In the genomic region with DNA sequence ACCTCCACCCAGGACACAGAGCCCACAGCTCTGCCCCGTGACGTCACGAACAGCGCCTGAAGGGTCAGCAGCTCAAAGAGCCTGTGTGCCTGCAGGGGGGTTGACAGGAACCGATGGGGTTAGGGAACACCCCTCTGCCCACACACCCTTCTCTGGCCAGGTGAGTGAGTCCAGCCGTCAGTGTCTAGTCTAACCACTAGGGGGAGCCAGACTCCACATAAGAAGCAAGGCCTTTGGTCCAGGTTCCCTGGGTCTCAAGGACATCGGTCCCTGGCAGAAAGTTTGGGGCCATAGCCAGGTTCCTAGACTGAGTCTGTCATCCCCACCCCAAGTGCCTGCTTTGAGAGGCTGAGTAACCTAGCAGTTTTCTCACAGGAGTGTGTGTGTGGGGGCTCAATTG, we compare ENCODE assay signal across 9 mouse cellular contexts. TPM values are rescaled to one million over a fixed set of nuclear protein-coding genes. Genes with fewer than 3 reads are reported as not detected.
A peak's percentile ranks its signal among the peaks of the same experiment; 100 is the strongest.
DNase-seq lines count a peak whose midpoint lies in the region; ATAC-seq and TF ChIP-seq lines count a peak whose summit lies in the region.
"Had no signal": no experiment of that assay in that cellular context is flagged by ENCODE, and none has a peak within 500 bp of the region (broad histone marks: within the 10 kb centered on the region; RNA-seq: fewer than 3 reads in every experiment).

No protein-coding gene starts in this region.

- TF ChIP-seq CTCF in spleen, adult 2 months (IDR thresholded peaks at IDR 0.05; ENCODE audit: extremely low read depth, insufficient read depth, insufficient read length, insufficient replicate concordance) = peak; percentile 86; the same call in 1 of the 2 replicates

- DNase-seq in left cerebral cortex, adult 18-20 months (ENCODE audit: low spot score in 2 of 2) = peak; percentile 33 to 37
- no peak for DNase-seq in left cerebral cortex, postnatal 10 days (ENCODE audit: extremely low spot score in 1 of 2, low spot score in 2 of 2)
- DNase-seq in NIH3T3 (ENCODE audit: low read depth) = peak; percentile 78
- DNase-seq in spleen, adult 2 months (ENCODE audit: low read depth in 1 of 2, low spot score in 2 of 2) = peak; percentile 35 to 40
- no peak for DNase-seq in right cerebral cortex, postnatal 4 days

- H3K27ac ChIP-seq in lung, embryonic 16.5 days (ENCODE audit: low read length) = no peak overlapping the region
- no peak overlapping the region for H3K27ac ChIP-seq in spleen, adult 2 months (ENCODE audit: insufficient read depth, low read length)
- H3K27ac ChIP-seq: heart, embryonic 13.5 days had no signal

- no peaks in the 10 kb centered on the region for H3K9me3 ChIP-seq in lung, embryonic 16.5 days (ENCODE audit: control insufficient read depth, low read length)
- H3K9me3 ChIP-seq: heart, embryonic 13.5 days had no signal

- peak; percentile 67 for ATAC-seq in common myeloid progenitor, adult 5-6 weeks (replicated peaks; ENCODE audit: low read depth, poor library complexity, severe bottlenecking)
- peak; percentile 28 for ATAC-seq in inflammation-experienced regulatory T-cells, adult 6 months
- ATAC-seq in lung, embryonic 16.5 days (ENCODE audit: low read depth) = peak; percentile 21; the same call in 1 of the 2 replicates

- WGBS in lung, embryonic 16.5 days = under 1% methylated on average over 7 of the region's 7 CpGs
- WGBS in spleen, adult 2 months = 3% methylated on average over 7 of the region's 7 CpGs

- no peaks in the 10 kb centered on the region for H3K36me3 ChIP-seq in lung, embryonic 16.5 days (ENCODE audit: control insufficient read depth, insufficient read depth, low read length)
- no peaks in the 10 kb centered on the region for H3K36me3 ChIP-seq in spleen, adult 2 months (ENCODE audit: control insufficient read depth, insufficient read depth, low read length)
- H3K36me3 ChIP-seq: heart, embryonic 13.5 days had no signal

- peaks cover 27% of the 10 kb centered on the region for H3K27me3 ChIP-seq in lung, embryonic 16.5 days (ENCODE audit: control insufficient read depth, insufficient read depth, low read depth, low read length)
- H3K27me3 ChIP-seq in spleen, adult 2 months (ENCODE audit: control insufficient read depth, insufficient read depth, low read length) = peaks cover 5% of the 10 kb centered on the region; the same call in 1 of the 2 replicates

- intact Hi-C loops in left cerebral cortex, postnatal 10 days (cut with DNase I) = loop anchor here (5.0 kb wide), 2 partner anchors 192 to 462 kb away; a partner anchor contains a TSS

- H3K9ac ChIP-seq in lung, embryonic 16.5 days (ENCODE audit: low read length) = no peak overlapping the region
- H3K9ac ChIP-seq: heart, embryonic 13.5 days had no signal

- H3K4me3 ChIP-seq in lung, embryonic 16.5 days (ENCODE audit: low read length) = no peak overlapping the region
- H3K4me3 ChIP-seq in spleen, adult 2 months (ENCODE audit: extremely low read depth, insufficient read depth, insufficient read length) = no peak overlapping the region
- H3K4me3 ChIP-seq: heart, embryonic 13.5 days had no signal

- no peak for TF ChIP-seq POLR2A in spleen, adult 2 months (IDR thresholded peaks at IDR 0.05; ENCODE audit: low read depth, low read length)

- H3K4me2 ChIP-seq in lung, embryonic 16.5 days (ENCODE audit: low read depth, low read length) = no peak overlapping the region
- H3K4me2 ChIP-seq: heart, embryonic 13.5 days had no signal

- H3K4me1 ChIP-seq in lung, embryonic 16.5 days (replicated peaks; ENCODE audit: control insufficient read depth, insufficient read depth, low read length) = peaks cover 11% of the 10 kb centered on the region; the same call in 1 of the 2 replicates
- H3K4me1 ChIP-seq in spleen, adult 2 months (ENCODE audit: control insufficient read depth, insufficient read depth, insufficient read length) = peaks cover 4% of the 10 kb centered on the region; the same call in 1 of the 2 replicates

RNA-seq across cellular contexts. Expression of a gene that starts 13.2 kb away (rescaled TPM):
- total RNA-seq in left cerebral cortex, adult 18-20 months (2021) = not detected
- not detected for total RNA-seq in left cerebral cortex, postnatal 10 days (2021)
- not detected in 2 replicates for total RNA-seq in common myeloid progenitor, adult 5-6 weeks (2017)
- not detected for polyA plus RNA-seq in inflammation-experienced regulatory T-cells, adult 6 months (2017; shearing (Covaris generic))
- polyA plus RNA-seq in lung, embryonic 16.5 days (2015; fragmentation: Nextera tagmentation; extraction: Ambion mirVana) = 0.24 and 0.28 TPM in 2 replicates
- 0.32 TPM in 1 of 2 replicates, not detected in the other for polyA plus RNA-seq in spleen, adult 2 months (2012; rRNA removed)
- polyA plus RNA-seq: heart, embryonic 13.5 days had no signal

RNA-seq across cellular contexts. Expression of a gene that starts 17.3 kb away (rescaled TPM):
- 1 to 10 TPM; 4.2 to 4.3 TPM for total RNA-seq in left cerebral cortex, adult 18-20 months (2021)
- total RNA-seq in left cerebral cortex, postnatal 10 days (2021) = 10 to 100 TPM; 10.8 to 12.1 TPM
- total RNA-seq in common myeloid progenitor, adult 5-6 weeks (2017) = not detected in 2 replicates
- not detected for polyA plus RNA-seq in inflammation-experienced regulatory T-cells, adult 6 months (2017; shearing (Covaris generic))
- 3.3 and 3.6 TPM in 2 replicates for polyA plus RNA-seq in lung, embryonic 16.5 days (2015; fragmentation: Nextera tagmentation; extraction: Ambion mirVana)
- 0.22 and 0.34 TPM in 2 replicates for polyA plus RNA-seq in spleen, adult 2 months (2012; rRNA removed)

RNA-seq across cellular contexts. Expression of a gene that starts 30.5 kb away (rescaled TPM):
- not detected for total RNA-seq in left cerebral cortex, adult 18-20 months (2021)
- total RNA-seq in left cerebral cortex, postnatal 10 days (2021) = not detected
- not detected in 2 replicates for total RNA-seq in common myeloid progenitor, adult 5-6 weeks (2017)
- not detected for polyA plus RNA-seq in inflammation-experienced regulatory T-cells, adult 6 months (2017; shearing (Covaris generic))
- 0.39 TPM in 1 of 2 replicates, not detected in the other for polyA plus RNA-seq in lung, embryonic 16.5 days (2015; fragmentation: Nextera tagmentation; extraction: Ambion mirVana)
- polyA plus RNA-seq in spleen, adult 2 months (2012; rRNA removed) = 0.07 TPM in 1 of 2 replicates, not detected in the other

RNA-seq across cellular contexts. Expression of a gene that starts 35.3 kb away (rescaled TPM):
- total RNA-seq in left cerebral cortex, adult 18-20 months (2021) = under 1 TPM; 0.16 to 0.46 TPM
- total RNA-seq in left cerebral cortex, postnatal 10 days (2021) = under 1 TPM; 0.11 to 0.20 TPM
- total RNA-seq in common myeloid progenitor, adult 5-6 weeks (2017) = not detected in 2 replicates
- polyA plus RNA-seq in inflammation-experienced regulatory T-cells, adult 6 months (2017; shearing (Covaris generic)) = not detected
- 6.4 and 10.6 TPM in 2 replicates for polyA plus RNA-seq in lung, embryonic 16.5 days (2015; fragmentation: Nextera tagmentation; extraction: Ambion mirVana)
- 2.4 and 2.5 TPM in 2 replicates for polyA plus RNA-seq in spleen, adult 2 months (2012; rRNA removed)

RNA-seq across cellular contexts. Expression of a gene that starts 50.6 kb away (rescaled TPM):
- total RNA-seq in left cerebral cortex, adult 18-20 months (2021) = 1 to 10 TPM; 2.3 to 4.9 TPM
- 1 to 10 TPM; 2.5 to 3.5 TPM for total RNA-seq in left cerebral cortex, postnatal 10 days (2021)
- total RNA-seq in common myeloid progenitor, adult 5-6 weeks (2017) = not detected in 2 replicates
- polyA plus RNA-seq in inflammation-experienced regulatory T-cells, adult 6 months (2017; shearing (Covaris generic)) = not detected
- not detected in 2 replicates for polyA plus RNA-seq in lung, embryonic 16.5 days (2015; fragmentation: Nextera tagmentation; extraction: Ambion mirVana)
- not detected in 2 replicates for polyA plus RNA-seq in spleen, adult 2 months (2012; rRNA removed)
- polyA plus RNA-seq: heart, embryonic 13.5 days had no signal

Comparison
In these comparisons a context has a peak if more than half of its experiments do, and no peak if none do; other contexts are left out.
1. DNase-seq: peak in left cerebral cortex, adult 18-20 months (2 of 2), NIH3T3 (single experiment) and spleen, adult 2 months (2 of 2); none in left cerebral cortex, postnatal 10 days (0 of 2) and right cerebral cortex, postnatal 4 days (single experiment).
2. Peak in every context shown above with its lines, with median percentiles within 50 percentile points of each other: ATAC-seq.